Mouse (Mus musculus): ENCODE data around the gene Cox4i1. TPM values are rescaled to one million over a fixed set of nuclear protein-coding genes. Genes with fewer than 3 reads are reported as not detected.

Gene Cox4i1
- total RNA-seq, 2 experiments from 2014 or later = 2,747 to 2,903 TPM

Other genes with a start within 250 kb of the Cox4i1 start
- 10 to 100 TPM; 18.6 to 19.0 TPM for gene Gins2, start 78.9 kb upstream of the Cox4i1 start, total RNA-seq (2021)
- 10 to 100 TPM; 28.3 to 32.8 TPM for gene 1190005I06Rik, start 20.6 kb upstream of the Cox4i1 start, total RNA-seq (2021)
- not detected for gene Gm27021, start 143 bp upstream of the Cox4i1 start, total RNA-seq (2021)
- 100 to 1,000 TPM; 113 to 117 TPM for gene Emc8, start 351 bp downstream of the Cox4i1 start, total RNA-seq (2021)
- 10 to 100 TPM; 18.9 to 21.8 TPM for gene Irf8, start 68.1 kb downstream of the Cox4i1 start, total RNA-seq (2021)

Measured in adrenal gland, postnatal 10 days (tissue).